Mouse (Mus musculus): Measurements from ENCODE around the gene Atp2a1.

GRCm38 (mm10) chr7:126453861-126454260, 9.0 kb downstream of the Atp2a1 start:
- TF ChIP-seq GATA1 (IDR thresholded peaks at IDR 0.05; ENCODE audit: borderline replicate concordance, low read length): no peak
- TF ChIP-seq FLI1 (IDR thresholded peaks at IDR 0.05; ENCODE audit: low read length): no peak

All from megakaryocyte, embryonic 14.5 days (primary cell).